Mouse (Mus musculus): Measurements from ENCODE around the gene Irgm2.
A peak's percentile ranks its signal among the peaks of the same experiment; 100 is the strongest.
"Not testable (repeated sequence)": the region's sequence is repeated elsewhere in the genome, so short reads cannot be mapped to it uniquely, and the experiment has no call there.

Irgm2 gene

GRCm38 (mm10) chr11:58199229-58200037, at the start of gene Irgm2, which contains the start of gene Igtp:
Irgm2 (plus strand) TSS chr11:58199618.
Igtp (plus strand) TSS chr11:58199556.
- DNase-seq, result peak; percentile 62

- no peak for DNase-seq
Observed at GRCm38 (mm10) chr11:58155458-58155857, 44.0 kb upstream of the Irgm2 start.

- DNase-seq, result no peak
Observed at GRCm38 (mm10) chr11:58156871-58157270, 42.5 kb upstream of the Irgm2 start.

GRCm38 (mm10) chr11:58165072-58165471, 34.3 kb upstream of the Irgm2 start:
- no peak for DNase-seq

- DNase-seq, result no peak
Observed at GRCm38 (mm10) chr11:58167822-58168166, 31.6 kb upstream of the Irgm2 start.

GRCm38 (mm10) chr11:58168167-58168915, 31.1 kb upstream of the Irgm2 start, which contains the start of gene Gemin5:
Gemin5 (minus strand) TSS chr11:58168539.
- peak; percentile 84 for DNase-seq

GRCm38 (mm10) chr11:58169666-58170065, 29.8 kb upstream of the Irgm2 start:
- no peak for DNase-seq

- DNase-seq, result peak; percentile 94
Observed at GRCm38 (mm10) chr11:58171459-58172091, 27.8 kb upstream of the Irgm2 start, which contains the start of gene Mrpl22. Mrpl22 (plus strand) TSS chr11:58171661.

- peak; percentile 86 for DNase-seq
Observed at GRCm38 (mm10) chr11:58179563-58179962, 19.9 kb upstream of the Irgm2 start.

- not testable (repeated sequence) for DNase-seq
Observed at GRCm38 (mm10) chr11:58179986-58180385, 19.4 kb upstream of the Irgm2 start.

GRCm38 (mm10) chr11:58180756-58181155, 18.7 kb upstream of the Irgm2 start:
- DNase-seq, result no peak

GRCm38 (mm10) chr11:58183579-58183978, 15.8 kb upstream of the Irgm2 start:
- DNase-seq, result no peak

- no peak for DNase-seq
Observed at GRCm38 (mm10) chr11:58189675-58190074, 9.7 kb upstream of the Irgm2 start.

GRCm38 (mm10) chr11:58193326-58193725, 6.1 kb upstream of the Irgm2 start:
- no peak for DNase-seq

- no peak for DNase-seq
Observed at GRCm38 (mm10) chr11:58193860-58194520, 5.4 kb upstream of the Irgm2 start.

GRCm38 (mm10) chr11:58198663-58199062, 755 bp upstream of the Irgm2 start:
- DNase-seq, result no peak

GRCm38 (mm10) chr11:58200226-58200625, 808 bp downstream of the Irgm2 start:
- DNase-seq, result no peak

GRCm38 (mm10) chr11:58201052-58201451, 1.6 kb downstream of the Irgm2 start:
- DNase-seq, result no peak

GRCm38 (mm10) chr11:58210321-58210886, 11.0 kb downstream of the Irgm2 start:
- no peak for DNase-seq

GRCm38 (mm10) chr11:58211062-58211681, 11.8 kb downstream of the Irgm2 start:
- DNase-seq, result peak; percentile 19

- no peak for DNase-seq
Observed at GRCm38 (mm10) chr11:58211682-58212067, 12.3 kb downstream of the Irgm2 start.

Measured in layer of hippocampus, adult 9-11 months (tissue).